Mouse (Mus musculus): ENCODE results near the gene Tgfbr1. TPM values are rescaled to one million over a fixed set of nuclear protein-coding genes. Genes with fewer than 3 reads are reported as not detected.

Gene Tgfbr1
- total and polyA plus RNA-seq, 2 experiments from 2014 or later, result 13.9 to 47.5 TPM

DNA sequence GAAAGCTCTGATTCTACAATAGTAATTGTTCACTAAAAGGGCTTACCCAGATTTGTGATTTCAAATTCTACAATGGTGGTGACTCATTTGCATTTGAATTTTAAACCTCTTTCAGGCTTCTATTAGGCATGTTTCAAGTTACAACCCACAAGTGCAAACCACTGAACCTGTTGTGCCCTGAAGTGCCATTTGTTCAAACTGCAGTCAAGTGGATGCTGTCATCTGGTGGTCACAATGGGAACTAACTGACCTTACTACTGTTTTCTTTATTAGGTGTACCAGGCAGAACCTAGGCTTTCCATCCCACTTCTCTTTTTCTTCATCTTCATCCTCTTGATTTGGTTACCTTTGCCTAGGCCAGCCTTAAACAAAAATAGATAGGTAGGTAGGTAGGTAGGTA is 46.8 kb downstream of the Tgfbr1 start:
- no peak overlapping the region for H3K4me2 ChIP-seq (ENCODE audit: low read depth)
- H3K27me3 ChIP-seq (ENCODE audit: insufficient read depth, low read length), result no peaks in the 10 kb centered on the region
- peak; percentile 88 for TF ChIP-seq CTCF (IDR thresholded peaks at IDR 0.05; ENCODE audit: low read depth)
- H3K9ac ChIP-seq, result no peak overlapping the region
- peak; percentile 58 for DNase-seq
- no peaks in the 10 kb centered on the region for H3K9me3 ChIP-seq (ENCODE audit: low read length)
- H3K27ac ChIP-seq (ENCODE audit: low read depth, low read length), result no peak overlapping the region
- H3K4me1 ChIP-seq (ENCODE audit: insufficient read depth), result no peaks in the 10 kb centered on the region
- peaks cover 15% of the 10 kb centered on the region; the same call in 1 of the 2 replicates for H3K36me3 ChIP-seq (ENCODE audit: insufficient read depth)
- peak; percentile 59 for ATAC-seq
- no peak overlapping the region for H3K4me3 ChIP-seq (ENCODE audit: low read depth, low read length)

DNA sequence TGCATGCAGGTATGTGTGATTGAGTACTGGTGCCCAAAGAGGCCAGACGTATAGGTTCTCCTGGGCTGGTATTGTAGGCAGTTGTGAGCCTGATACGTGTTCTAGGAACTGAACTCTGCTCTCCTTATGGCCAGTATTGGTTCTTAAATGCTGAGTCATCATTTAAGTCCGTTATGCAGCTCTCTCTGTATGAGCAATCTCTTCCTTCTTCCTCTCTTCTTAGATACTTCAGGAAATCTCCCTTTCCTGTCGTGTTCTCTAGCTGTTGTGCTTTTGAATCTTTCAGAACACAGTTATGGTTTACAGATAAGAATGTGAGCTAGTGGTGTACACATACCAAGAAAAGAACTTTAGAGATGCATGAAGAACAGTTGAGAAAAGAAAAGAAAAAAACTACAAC is 47.3 kb downstream of the Tgfbr1 start:
- ATAC-seq, result no peak
- TF ChIP-seq CTCF (IDR thresholded peaks at IDR 0.05; ENCODE audit: low read depth), result no peak
- no peaks in the 10 kb centered on the region for H3K4me1 ChIP-seq (ENCODE audit: insufficient read depth)

DNA sequence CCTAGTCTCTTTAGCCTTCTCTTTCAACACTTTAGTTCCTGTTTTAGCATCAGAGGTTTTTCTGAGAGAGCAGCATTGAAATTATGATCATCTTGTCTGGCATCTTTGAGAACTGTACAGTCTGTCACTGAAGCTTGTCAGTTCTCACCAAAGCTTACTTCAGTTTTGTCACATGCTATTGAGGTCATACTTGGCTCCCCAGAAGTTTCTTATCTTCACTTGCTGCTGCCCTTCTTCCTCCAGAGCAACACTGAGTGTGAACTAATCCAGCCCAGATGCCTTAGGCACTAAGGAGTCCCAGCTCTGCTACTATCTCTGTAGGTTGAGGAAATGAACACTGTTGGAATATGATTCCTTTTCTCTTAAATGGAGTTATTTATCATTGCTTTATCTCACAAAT is 49.2 kb downstream of the Tgfbr1 start:
- ATAC-seq (no peak), DNase-seq (no peak)
- no peaks in the 10 kb centered on the region for H3K4me1 ChIP-seq (ENCODE audit: insufficient read depth)
- H3K9ac ChIP-seq, result no peak overlapping the region
- no peak overlapping the region for H3K4me3 ChIP-seq (ENCODE audit: low read depth, low read length)
- TF ChIP-seq CTCF (IDR thresholded peaks at IDR 0.05; ENCODE audit: low read depth), result no peak
- H3K4me2 ChIP-seq (ENCODE audit: low read depth), result no peak overlapping the region
- H3K27ac ChIP-seq (ENCODE audit: low read depth, low read length), result no peak overlapping the region
- no peaks in the 10 kb centered on the region for H3K27me3 ChIP-seq (ENCODE audit: insufficient read depth, low read length)
- H3K9me3 ChIP-seq (ENCODE audit: low read length), result no peaks in the 10 kb centered on the region
- peaks cover 13% of the 10 kb centered on the region for H3K36me3 ChIP-seq (ENCODE audit: insufficient read depth)

More for the DNA sequence above, 47.3 kb downstream of the Tgfbr1 start:
- DNase-seq, result no peak
- H3K27me3 ChIP-seq (ENCODE audit: insufficient read depth, low read length), result no peaks in the 10 kb centered on the region
- no peak overlapping the region for H3K4me3 ChIP-seq (ENCODE audit: low read depth, low read length)
- peaks cover 16% of the 10 kb centered on the region for H3K36me3 ChIP-seq (ENCODE audit: insufficient read depth)
- 86% methylated on average over 4 of the region's 4 CpGs for WGBS
- H3K9me3 ChIP-seq (ENCODE audit: low read length), result no peaks in the 10 kb centered on the region
- no peak overlapping the region for H3K9ac ChIP-seq
- H3K27ac ChIP-seq (ENCODE audit: low read depth, low read length), result no peak overlapping the region
- H3K4me2 ChIP-seq (ENCODE audit: low read depth), result no peak overlapping the region

DNA sequence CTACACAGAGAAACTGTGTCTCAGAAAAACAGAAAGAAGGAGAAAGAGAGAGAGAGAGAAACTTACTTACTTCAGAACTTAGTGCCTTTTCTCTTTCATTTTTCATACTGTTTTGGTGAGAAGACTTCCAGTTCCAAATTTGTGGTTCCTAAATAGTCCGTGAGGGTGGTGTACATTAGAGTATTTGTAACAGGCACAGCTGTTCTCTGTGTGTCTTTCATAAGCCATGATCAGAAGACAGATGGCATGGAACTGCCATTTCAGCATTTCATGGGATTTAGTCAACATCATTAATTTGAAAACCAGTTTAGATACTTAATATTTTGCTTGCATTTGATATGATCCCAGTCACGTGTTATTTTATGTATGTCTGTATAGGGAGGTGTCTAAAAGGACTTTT is 51.5 kb downstream of the Tgfbr1 start:
- 76% methylated on average over 2 of the region's 2 CpGs for WGBS
- Histone ChIP-seq H3K4me2 (ENCODE audit: low read depth) (no peak overlapping the region), H3K9me3 (ENCODE audit: low read length) (no peaks in the 10 kb centered on the region), H3K36me3 (ENCODE audit: insufficient read depth) (peaks cover 8% of the 10 kb centered on the region; the same call in 1 of the 2 replicates), H3K9ac (no peak overlapping the region), H3K4me3 (ENCODE audit: low read depth, low read length) (no peak overlapping the region), H3K27ac (ENCODE audit: low read depth, low read length) (no peak overlapping the region), H3K4me1 (ENCODE audit: insufficient read depth) (no peaks in the 10 kb centered on the region), H3K27me3 (ENCODE audit: insufficient read depth, low read length) (no peaks in the 10 kb centered on the region)
- no peak for TF ChIP-seq CTCF (IDR thresholded peaks at IDR 0.05; ENCODE audit: low read depth)
- ATAC-seq (no peak), DNase-seq (no peak)

DNA sequence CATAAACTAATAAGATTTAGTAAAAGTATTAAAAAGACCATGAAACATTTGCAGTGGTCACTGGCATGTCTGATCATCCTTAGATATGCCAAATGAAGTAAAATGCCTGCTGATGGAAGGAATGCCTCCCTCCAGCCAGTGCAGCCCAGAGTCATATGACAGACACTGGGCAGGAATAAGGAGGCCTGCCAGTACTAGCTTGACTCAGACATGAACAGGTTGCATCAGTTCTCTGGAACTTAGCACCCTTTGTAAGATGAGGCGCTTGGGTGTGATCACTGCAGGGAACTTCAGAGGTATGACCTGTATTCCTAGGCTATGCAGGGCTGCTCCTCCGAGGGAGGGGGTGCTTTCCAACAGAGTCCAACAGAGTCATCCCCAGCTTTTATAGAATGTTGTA is 54.1 kb downstream of the Tgfbr1 start:
- H3K27ac ChIP-seq (ENCODE audit: low read depth, low read length), result no peak overlapping the region

DNA sequence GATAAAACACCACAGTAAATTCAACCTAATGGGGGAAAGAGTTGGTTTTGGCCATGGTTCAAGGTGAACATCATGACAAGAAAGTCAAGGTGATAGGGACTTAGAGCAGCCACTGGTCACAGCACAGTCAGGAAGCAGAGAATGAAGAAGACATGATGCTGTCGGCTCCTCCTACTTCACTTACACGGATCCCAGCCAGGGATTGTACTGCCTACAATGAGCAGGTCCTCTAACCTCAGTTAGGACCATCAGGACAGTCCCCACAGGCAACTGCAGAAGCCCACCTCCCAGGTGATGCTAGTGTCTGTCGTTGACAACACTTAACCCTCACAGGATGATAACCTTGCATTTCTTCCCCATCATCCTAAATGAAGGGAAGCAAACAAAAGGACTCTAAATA is 64.8 kb downstream of the Tgfbr1 start:
- H3K36me3 ChIP-seq (ENCODE audit: insufficient read depth), result no peaks in the 10 kb centered on the region
- no peak overlapping the region for H3K9ac ChIP-seq
- H3K27ac ChIP-seq (ENCODE audit: low read depth, low read length), result no peak overlapping the region
- H3K4me2 ChIP-seq (ENCODE audit: low read depth), result no peak overlapping the region
- no peaks in the 10 kb centered on the region for H3K9me3 ChIP-seq (ENCODE audit: low read length)
- no peak for TF ChIP-seq CTCF (IDR thresholded peaks at IDR 0.05; ENCODE audit: low read depth)
- no peaks in the 10 kb centered on the region for H3K4me1 ChIP-seq (ENCODE audit: insufficient read depth)
- H3K4me3 ChIP-seq (ENCODE audit: low read depth, low read length), result no peak overlapping the region
- ATAC-seq, result no peak
- WGBS, result 59% methylated on average over 3 of the region's 3 CpGs
- no peak for DNase-seq
- H3K27me3 ChIP-seq (ENCODE audit: insufficient read depth, low read length), result no peaks in the 10 kb centered on the region

More for the DNA sequence above, 54.1 kb downstream of the Tgfbr1 start:
- H3K9ac ChIP-seq, result no peak overlapping the region
- H3K4me3 ChIP-seq (ENCODE audit: low read depth, low read length), result no peak overlapping the region
- no peaks in the 10 kb centered on the region for H3K27me3 ChIP-seq (ENCODE audit: insufficient read depth, low read length)
- no peak for ATAC-seq
- H3K4me2 ChIP-seq (ENCODE audit: low read depth), result no peak overlapping the region
- DNase-seq, result no peak
- no peaks in the 10 kb centered on the region for H3K4me1 ChIP-seq (ENCODE audit: insufficient read depth)
- no peaks in the 10 kb centered on the region for H3K9me3 ChIP-seq (ENCODE audit: low read length)
- 94% methylated on average over 2 of the region's 2 CpGs for WGBS
- TF ChIP-seq CTCF (IDR thresholded peaks at IDR 0.05; ENCODE audit: low read depth), result no peak
- H3K36me3 ChIP-seq (ENCODE audit: insufficient read depth), result peaks cover 14% of the 10 kb centered on the region

DNA sequence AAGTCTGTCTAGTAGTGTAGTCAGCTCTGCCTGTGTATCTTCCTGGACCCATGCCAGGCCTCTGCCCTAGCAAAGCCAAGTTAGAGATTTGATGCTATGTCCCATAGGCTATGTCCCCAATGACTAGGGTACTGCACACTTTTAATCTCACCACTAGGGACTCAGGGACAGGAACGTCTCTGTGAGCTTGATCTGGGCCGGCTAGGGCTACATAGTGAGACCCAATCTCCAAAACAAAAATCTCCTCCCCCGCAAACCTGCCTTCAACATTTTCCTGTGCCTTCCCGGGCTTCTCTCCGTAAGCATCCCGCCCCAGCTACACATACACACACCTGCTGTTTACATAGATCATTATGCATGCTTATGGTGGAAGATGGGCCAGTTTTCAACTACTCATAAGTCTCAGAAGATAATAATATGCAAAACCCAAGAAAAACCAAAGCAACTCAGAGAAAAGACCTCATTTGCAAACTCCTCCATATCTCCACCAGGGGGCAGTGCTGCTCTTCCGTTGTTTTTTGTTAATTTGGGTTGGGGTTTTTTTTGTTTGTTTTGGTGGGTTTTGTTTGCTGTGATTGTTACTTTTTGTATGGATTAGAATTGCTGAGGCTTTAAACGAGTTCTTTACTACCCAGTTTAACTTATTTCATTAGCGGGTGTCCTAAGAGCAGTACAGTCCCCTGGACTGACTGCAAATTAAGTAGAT is 66.4 kb downstream of the Tgfbr1 start:
- Histone ChIP-seq H3K4me2 (ENCODE audit: low read depth) (no peak overlapping the region), H3K9me3 (ENCODE audit: low read length) (no peaks in the 10 kb centered on the region), H3K4me1 (ENCODE audit: insufficient read depth) (no peaks in the 10 kb centered on the region), H3K27me3 (ENCODE audit: insufficient read depth, low read length) (no peaks in the 10 kb centered on the region), H3K27ac (ENCODE audit: low read depth, low read length) (no peak overlapping the region), H3K9ac (no peak overlapping the region), H3K4me3 (ENCODE audit: low read depth, low read length) (no peak overlapping the region), H3K36me3 (ENCODE audit: insufficient read depth) (no peaks in the 10 kb centered on the region)
- ATAC-seq (0 out of 2 replicates have a peak, but pooled peaks have one; percentile 24), DNase-seq (peak; percentile 84)
- TF ChIP-seq CTCF (IDR thresholded peaks at IDR 0.05; ENCODE audit: low read depth), result peak; percentile 84
- WGBS, result 21% methylated on average over 9 of the region's 9 CpGs

Measured in forebrain, postnatal 0 days (tissue).